Comparison of ENCODE assay signal across 14 mouse cellular contexts in the genomic region with DNA sequence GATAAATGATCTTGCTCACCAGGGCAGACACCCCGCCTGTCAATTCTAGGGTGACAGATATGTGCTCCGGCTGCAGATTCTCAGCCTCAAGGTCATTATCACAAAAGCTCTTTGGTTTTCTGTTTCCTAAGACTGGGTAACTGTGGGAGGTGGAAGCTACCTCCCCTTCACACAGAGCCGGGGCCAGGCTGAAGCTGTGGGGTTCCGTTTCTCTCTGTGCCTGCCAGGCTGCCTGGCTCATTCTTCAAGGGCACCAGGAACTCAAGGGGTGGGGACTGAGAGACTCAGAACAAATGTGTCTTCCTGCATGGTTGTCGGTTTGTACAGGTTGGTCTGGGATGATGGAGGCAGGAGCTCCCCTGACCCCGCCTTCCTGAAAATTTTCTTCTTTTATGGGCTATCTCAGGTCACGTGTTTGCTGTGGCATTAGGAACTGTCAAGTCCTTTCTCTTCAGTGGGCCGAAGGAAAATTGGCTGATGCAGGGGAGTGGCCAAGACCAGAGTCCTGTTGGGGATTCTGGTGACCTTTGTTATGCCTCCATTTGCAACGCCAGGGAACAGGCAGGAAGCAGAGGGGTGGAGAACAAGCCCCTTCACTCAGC.
A peak's percentile ranks its signal among the peaks of the same experiment; 100 is the strongest.
DNase-seq lines count a peak whose midpoint lies in the region; ATAC-seq and TF ChIP-seq lines count a peak whose summit lies in the region.
"Had no signal": no experiment of that assay in that cellular context is flagged by ENCODE, and none has a peak within 500 bp of the region (broad histone marks: within the 10 kb centered on the region; RNA-seq: fewer than 3 reads in every experiment).

No protein-coding gene starts in this region.

- H3K27ac ChIP-seq in layer of hippocampus, adult 2 months: peak overlapping the region; percentile 51; the same call in 1 of the 2 replicates
- peak overlapping the region; percentile 33 for H3K27ac ChIP-seq in hindbrain, embryonic 16.5 days (ENCODE audit: low read depth, low read length)
- H3K27ac ChIP-seq in heart, embryonic 11.5 days (ENCODE audit: low read depth, low read length): no peak overlapping the region
- H3K27ac ChIP-seq: liver, embryonic 13.5 days; neural tube, embryonic 12.5 days had no signal

- no peak overlapping the region for H3K4me3 ChIP-seq in layer of hippocampus, adult 2 months
- no peak overlapping the region for H3K4me3 ChIP-seq in hindbrain, embryonic 16.5 days (ENCODE audit: low read length)
- no peak overlapping the region for H3K4me3 ChIP-seq in heart, embryonic 11.5 days (ENCODE audit: low read depth, low read length)
- H3K4me3 ChIP-seq: liver, embryonic 13.5 days; neural tube, embryonic 12.5 days had no signal

- ATAC-seq in hindbrain, embryonic 16.5 days: peak; percentile 50; the same call in 1 of the 2 replicates
- no peak for ATAC-seq in heart, embryonic 11.5 days (replicated peaks; ENCODE audit: insufficient number of reproducible peaks, low FRiP score, low TSS enrichment)
- ATAC-seq: forebrain, postnatal 0 days; inflammation-experienced regulatory T-cells, adult 6 months had no signal

- H3K36me3 ChIP-seq in hindbrain, embryonic 16.5 days (ENCODE audit: control insufficient read depth, insufficient read depth, low read length): peaks cover 3% of the 10 kb centered on the region; the same call in 1 of the 2 replicates
- H3K36me3 ChIP-seq in heart, embryonic 11.5 days (ENCODE audit: control insufficient read depth, insufficient read depth, low read length): no peaks in the 10 kb centered on the region
- H3K36me3 ChIP-seq: liver, embryonic 13.5 days; neural tube, embryonic 12.5 days had no signal

- H3K9me3 ChIP-seq in hindbrain, embryonic 16.5 days (ENCODE audit: control insufficient read depth, low read length): no peaks in the 10 kb centered on the region
- H3K9me3 ChIP-seq in heart, embryonic 11.5 days (replicated peaks; ENCODE audit: control insufficient read depth, low read length): no peaks in the 10 kb centered on the region
- H3K9me3 ChIP-seq: liver, embryonic 13.5 days; neural tube, embryonic 12.5 days had no signal

- H3K27me3 ChIP-seq in hindbrain, embryonic 16.5 days (replicated peaks; ENCODE audit: control insufficient read depth, insufficient read depth, low read length): no peaks in the 10 kb centered on the region
- peaks cover 8% of the 10 kb centered on the region for H3K27me3 ChIP-seq in heart, embryonic 11.5 days (ENCODE audit: control insufficient read depth, insufficient read depth, low read length)
- H3K27me3 ChIP-seq: liver, embryonic 13.5 days had no signal

- DNase-seq in layer of hippocampus, adult 2 months (ENCODE audit: low spot score in 2 of 2): no peak
- no peak for DNase-seq in layer of hippocampus, adult 9-11 months
- peak; percentile 56 for DNase-seq in R1 (ENCODE audit: low read depth, low spot score)
- peak; percentile 41 for DNase-seq in cerebellum, adult 8-10 months
- no peak for DNase-seq in left cerebral cortex, adult 18-20 months (ENCODE audit: low spot score in 2 of 2)
- no peak for DNase-seq in kidney, adult 9 months
- DNase-seq: forebrain, postnatal 0 days; kidney, postnatal 25 days; liver, embryonic 13.5 days; right cerebral cortex, postnatal 25 days had no signal

- H3K4me2 ChIP-seq in hindbrain, embryonic 16.5 days (ENCODE audit: low read length): no peak overlapping the region
- H3K4me2 ChIP-seq in heart, embryonic 11.5 days: no peak overlapping the region
- H3K4me2 ChIP-seq: liver, embryonic 13.5 days; neural tube, embryonic 12.5 days had no signal

- TF ChIP-seq CTCF in layer of hippocampus, adult 2 months (conservative IDR thresholded peaks at IDR 0.05): no peak

- no peak overlapping the region for H3K9ac ChIP-seq in hindbrain, embryonic 16.5 days (ENCODE audit: low read depth, low read length)
- no peak overlapping the region for H3K9ac ChIP-seq in heart, embryonic 11.5 days (ENCODE audit: low read depth, low read length)
- H3K9ac ChIP-seq: forebrain, postnatal 0 days; liver, embryonic 13.5 days; neural tube, embryonic 12.5 days had no signal

- peaks cover 6% of the 10 kb centered on the region for H3K4me1 ChIP-seq in hindbrain, embryonic 16.5 days (ENCODE audit: control insufficient read depth, insufficient read depth, low read depth, low read length)
- H3K4me1 ChIP-seq in heart, embryonic 11.5 days (ENCODE audit: control insufficient read depth, insufficient read depth, low read length): no peaks in the 10 kb centered on the region
- H3K4me1 ChIP-seq: liver, embryonic 13.5 days had no signal

- WGBS in hindbrain, embryonic 16.5 days: 36% methylated on average over 9 of the region's 9 CpGs
- WGBS in heart, embryonic 11.5 days (ENCODE audit: insufficient replicate concordance): 30% methylated on average over 9 of the region's 9 CpGs

Comparison
In these comparisons a context has a peak if more than half of its experiments do, and no peak if none do; other contexts are left out.
1. DNase-seq: peak in R1 (single experiment) and cerebellum, adult 8-10 months (single experiment); none in layer of hippocampus, adult 2 months (0 of 2), layer of hippocampus, adult 9-11 months (single experiment), left cerebral cortex, adult 18-20 months (0 of 2) and kidney, adult 9 months (single experiment).